Mouse (Mus musculus): ENCODE data around the gene Vax1. TPM values are rescaled to one million over a fixed set of nuclear protein-coding genes. Genes with fewer than 3 reads are reported as not detected.

Vax1 gene
- polyA plus RNA-seq (2014; fragmentation: Nextera tagmentation; extraction: Ambion mirVana), result not detected in 2 replicates

DNA sequence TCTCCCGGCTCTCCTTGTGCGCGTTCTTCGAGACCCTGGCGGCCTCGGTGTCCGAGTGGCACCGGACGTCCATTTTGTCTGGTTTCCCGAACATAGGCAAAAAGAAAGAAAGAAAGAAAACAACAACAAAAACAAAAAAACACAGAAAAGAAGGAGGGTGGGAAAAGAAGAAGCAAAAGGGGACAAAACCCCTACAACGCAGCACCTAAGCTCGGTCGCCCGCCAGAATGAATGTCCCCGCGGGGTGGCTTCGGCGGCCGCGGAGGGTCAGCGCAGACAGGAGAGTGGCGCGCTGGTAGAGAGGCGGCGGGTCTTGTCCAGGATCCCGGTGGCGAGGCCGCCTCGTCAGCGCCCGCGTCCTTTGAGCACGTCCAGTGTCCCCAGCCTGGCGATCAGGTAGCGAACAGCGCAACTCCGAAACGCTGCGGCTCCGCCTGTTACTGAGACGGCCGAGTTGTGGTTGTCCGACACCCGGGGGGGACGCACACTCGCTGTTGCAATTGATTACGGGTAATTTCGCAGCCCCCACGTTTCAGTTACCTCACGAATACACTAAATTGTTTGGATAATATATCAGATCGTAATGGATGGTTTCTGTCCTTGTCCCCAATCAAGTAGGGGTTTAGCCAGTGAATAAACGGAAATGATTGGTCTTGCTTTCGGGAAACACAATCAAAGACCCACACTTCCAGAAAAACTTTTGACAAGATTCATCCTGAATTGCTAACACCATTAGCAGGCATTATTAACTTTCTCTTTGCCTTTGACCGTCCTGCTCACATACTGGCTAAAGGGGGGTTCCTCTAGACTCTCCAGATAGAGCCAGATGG, at the start of gene Vax1:
Gene Vax1, minus strand, starts transcription at position 121 of the 830 bp plus-strand sequence.
- Histone ChIP-seq H3K9ac (ENCODE audit: low read length) (no peak within 1 kb of the TSS), H3K36me3 (ENCODE audit: control insufficient read depth, insufficient read depth, low read length) (no peaks in the 10 kb centered on the region), H3K9me3 (ENCODE audit: control insufficient read depth, low read length) (no peaks in the 10 kb centered on the region), H3K27ac (ENCODE audit: low read depth) (no peak within 1 kb of the TSS), H3K4me2 (ENCODE audit: low read length) (peak within 1 kb of the TSS; percentile 38), H3K27me3 (replicated peaks; ENCODE audit: control insufficient read depth, insufficient read depth, low read length) (peaks cover 100% of the 10 kb centered on the region), H3K4me3 (ENCODE audit: low read depth, low read length) (peak within 1 kb of the TSS; percentile 17), H3K4me1 (replicated peaks; ENCODE audit: control insufficient read depth, insufficient read depth, low read length) (peaks cover 20% of the 10 kb centered on the region; the same call in 1 of the 2 replicates)
- WGBS, result under 1% methylated on average over 54 of the region's 54 CpGs
- no peak for ATAC-seq (replicated peaks; ENCODE audit: low FRiP score, low TSS enrichment, low read depth)
- DNase-seq (ENCODE audit: low spot score), result peak; percentile 77

DNA sequence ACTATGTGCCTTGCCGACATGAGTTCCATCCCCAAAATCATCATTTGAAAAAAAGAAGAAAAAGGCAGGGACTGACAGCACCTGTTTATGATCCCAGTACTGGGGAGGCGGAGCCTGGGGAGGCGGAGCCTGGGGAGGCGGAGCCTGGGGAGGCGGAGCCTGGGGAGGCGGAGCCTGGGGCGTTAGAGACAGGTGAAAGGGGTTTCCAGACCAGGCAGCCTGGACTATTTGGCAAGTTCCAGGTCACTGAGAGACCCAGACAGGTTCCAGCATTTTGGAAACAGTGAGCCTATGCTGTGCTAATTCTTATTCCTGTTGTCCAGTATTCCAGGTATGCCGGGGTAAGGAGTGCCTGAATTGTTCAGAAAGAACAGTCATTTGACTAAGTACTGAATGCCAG, 49.1 kb upstream of the Vax1 start, which contains the start of gene Kcnk18:
Gene Kcnk18, plus strand, starts transcription at position 224 of the 400 bp plus-strand sequence.
- ATAC-seq (replicated peaks; ENCODE audit: low FRiP score, low TSS enrichment, low read depth) (no peak), DNase-seq (ENCODE audit: low spot score) (no peak)
- no peaks in the 10 kb centered on the region for H3K27me3 ChIP-seq (replicated peaks; ENCODE audit: control insufficient read depth, insufficient read depth, low read length)
- H3K4me3 ChIP-seq (ENCODE audit: low read depth, low read length), result no peak within 1 kb of the TSS
- H3K9me3 ChIP-seq (ENCODE audit: control insufficient read depth, low read length), result no peaks in the 10 kb centered on the region
- 85% methylated on average over 8 of the region's 8 CpGs for WGBS
- no peak within 1 kb of the TSS for H3K4me2 ChIP-seq (ENCODE audit: low read length)
- peaks cover 5% of the 10 kb centered on the region; the same call in 1 of the 2 replicates for H3K4me1 ChIP-seq (replicated peaks; ENCODE audit: control insufficient read depth, insufficient read depth, low read length)
- H3K9ac ChIP-seq (ENCODE audit: low read length), result no peak within 1 kb of the TSS
- H3K27ac ChIP-seq (ENCODE audit: low read depth), result no peak within 1 kb of the TSS
- H3K36me3 ChIP-seq (ENCODE audit: control insufficient read depth, insufficient read depth, low read length), result no peaks in the 10 kb centered on the region

DNA sequence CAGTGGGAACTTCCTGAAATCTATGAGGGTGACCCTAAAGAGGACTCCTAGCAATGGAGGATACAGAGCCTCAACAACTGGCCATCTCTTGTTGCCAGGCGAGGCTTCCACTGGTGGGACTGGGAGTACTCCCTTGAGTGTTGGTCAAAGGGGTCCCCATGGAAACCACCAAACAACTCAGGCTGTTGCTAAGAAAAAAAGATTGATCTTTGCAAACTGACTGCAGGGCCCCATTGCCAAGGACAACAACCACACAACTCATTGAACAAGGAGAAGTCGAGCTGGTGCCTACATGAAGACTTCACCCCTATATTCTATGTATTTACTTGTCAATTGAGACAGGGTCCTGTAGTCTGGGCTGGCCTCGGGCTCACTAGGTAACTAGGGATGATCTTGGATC, 47.0 kb upstream of the Vax1 start:
- Histone ChIP-seq H3K4me1 (replicated peaks; ENCODE audit: control insufficient read depth, insufficient read depth, low read length) (peaks cover 5% of the 10 kb centered on the region; the same call in 1 of the 2 replicates), H3K4me3 (ENCODE audit: low read depth, low read length) (no peak overlapping the region), H3K27me3 (replicated peaks; ENCODE audit: control insufficient read depth, insufficient read depth, low read length) (no peaks in the 10 kb centered on the region), H3K9ac (ENCODE audit: low read length) (no peak overlapping the region), H3K27ac (ENCODE audit: low read depth) (no peak overlapping the region), H3K4me2 (ENCODE audit: low read length) (no peak overlapping the region), H3K9me3 (ENCODE audit: control insufficient read depth, low read length) (no peaks in the 10 kb centered on the region), H3K36me3 (ENCODE audit: control insufficient read depth, insufficient read depth, low read length) (no peaks in the 10 kb centered on the region)
- DNase-seq (ENCODE audit: low spot score) (no peak), ATAC-seq (replicated peaks; ENCODE audit: low FRiP score, low TSS enrichment, low read depth) (no peak)
- WGBS, result 87% methylated on average over 3 of the region's 3 CpGs

DNA sequence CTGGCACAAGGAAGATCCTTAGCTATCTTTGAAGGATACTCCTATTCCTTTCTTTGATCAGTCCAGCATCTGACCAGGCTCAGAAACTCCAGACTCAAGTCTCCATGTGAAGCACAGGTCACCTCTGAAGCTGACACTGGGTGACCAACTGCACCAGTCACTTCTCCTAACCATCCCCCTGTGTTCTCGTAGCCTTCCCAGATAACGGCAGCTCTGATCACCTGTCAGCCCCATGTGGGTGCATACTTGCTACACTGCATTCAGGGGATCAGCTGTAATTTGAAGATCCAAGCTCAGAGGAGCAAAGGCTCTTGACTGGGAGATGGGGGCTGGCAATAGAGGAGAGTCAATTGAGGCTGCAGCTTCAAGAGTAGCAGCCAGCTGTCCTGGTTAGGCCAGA, 39.1 kb upstream of the Vax1 start:
- WGBS, result 62% methylated on average over 2 of the region's 2 CpGs
- DNase-seq (ENCODE audit: low spot score) (no peak), ATAC-seq (replicated peaks; ENCODE audit: low FRiP score, low TSS enrichment, low read depth) (no peak)
- Histone ChIP-seq H3K9me3 (ENCODE audit: control insufficient read depth, low read length) (no peaks in the 10 kb centered on the region), H3K36me3 (ENCODE audit: control insufficient read depth, insufficient read depth, low read length) (no peaks in the 10 kb centered on the region), H3K9ac (ENCODE audit: low read length) (no peak overlapping the region), H3K4me1 (replicated peaks; ENCODE audit: control insufficient read depth, insufficient read depth, low read length) (no peaks in the 10 kb centered on the region), H3K27ac (ENCODE audit: low read depth) (no peak overlapping the region), H3K27me3 (replicated peaks; ENCODE audit: control insufficient read depth, insufficient read depth, low read length) (no peaks in the 10 kb centered on the region), H3K4me3 (ENCODE audit: low read depth, low read length) (no peak overlapping the region), H3K4me2 (ENCODE audit: low read length) (no peak overlapping the region)

DNA sequence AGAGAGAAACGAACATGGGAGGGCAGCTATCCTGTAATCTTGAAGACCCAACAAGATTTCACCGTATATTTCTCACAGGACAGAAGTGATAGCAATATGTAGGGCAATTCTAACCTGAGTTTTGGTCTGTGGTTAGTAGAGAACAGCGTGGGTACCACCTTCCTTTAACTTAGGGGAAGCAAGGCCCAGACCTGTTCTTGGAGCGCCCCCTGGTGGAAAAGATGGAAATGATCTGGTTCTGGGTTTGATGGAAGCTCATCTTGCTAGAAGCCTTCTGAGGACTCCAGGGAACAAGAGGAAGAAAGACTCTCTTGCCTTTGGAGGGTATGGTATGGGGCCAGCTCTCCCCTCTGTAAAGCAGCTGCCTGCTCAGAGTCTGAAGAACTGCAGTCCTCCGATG, 38.6 kb upstream of the Vax1 start:
- H3K36me3 ChIP-seq (ENCODE audit: control insufficient read depth, insufficient read depth, low read length), result no peaks in the 10 kb centered on the region
- ATAC-seq (replicated peaks; ENCODE audit: low FRiP score, low TSS enrichment, low read depth) (no peak), DNase-seq (ENCODE audit: low spot score) (peak; percentile 86)
- H3K4me1 ChIP-seq (replicated peaks; ENCODE audit: control insufficient read depth, insufficient read depth, low read length), result no peaks in the 10 kb centered on the region
- no peaks in the 10 kb centered on the region for H3K9me3 ChIP-seq (ENCODE audit: control insufficient read depth, low read length)
- H3K27me3 ChIP-seq (replicated peaks; ENCODE audit: control insufficient read depth, insufficient read depth, low read length), result no peaks in the 10 kb centered on the region
- H3K27ac ChIP-seq (ENCODE audit: low read depth), result no peak overlapping the region
- 36% methylated on average over 5 of the region's 5 CpGs for WGBS
- H3K4me2 ChIP-seq (ENCODE audit: low read length), result no peak overlapping the region
- no peak overlapping the region for H3K4me3 ChIP-seq (ENCODE audit: low read depth, low read length)
- H3K9ac ChIP-seq (ENCODE audit: low read length), result no peak overlapping the region

DNA sequence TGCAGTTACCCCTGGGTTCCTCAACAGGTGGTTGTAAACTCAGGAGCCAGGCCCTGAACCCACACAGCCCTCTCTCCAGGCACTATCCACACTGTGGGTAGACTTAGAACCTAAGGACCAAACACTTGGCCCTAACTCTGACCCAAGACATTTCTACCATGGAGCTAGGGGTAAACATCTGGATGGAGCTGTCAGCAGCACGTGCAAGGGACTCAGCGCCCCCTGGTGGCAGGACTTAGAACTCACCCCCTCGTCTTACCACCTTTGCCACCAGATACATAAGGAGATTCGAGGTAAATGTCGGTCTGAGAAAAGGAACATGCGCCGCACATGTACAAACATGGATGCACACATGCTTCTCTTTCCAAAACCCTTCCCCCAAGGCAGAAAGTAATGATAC, 28.3 kb upstream of the Vax1 start:
- Histone ChIP-seq H3K27me3 (replicated peaks; ENCODE audit: control insufficient read depth, insufficient read depth, low read length) (peaks cover 54% of the 10 kb centered on the region), H3K4me3 (ENCODE audit: low read depth, low read length) (no peak overlapping the region), H3K9me3 (ENCODE audit: control insufficient read depth, low read length) (peaks cover 6% of the 10 kb centered on the region; the same call in 1 of the 2 replicates), H3K9ac (ENCODE audit: low read length) (no peak overlapping the region), H3K4me1 (replicated peaks; ENCODE audit: control insufficient read depth, insufficient read depth, low read length) (no peaks in the 10 kb centered on the region), H3K4me2 (ENCODE audit: low read length) (no peak overlapping the region), H3K27ac (ENCODE audit: low read depth) (no peak overlapping the region), H3K36me3 (ENCODE audit: control insufficient read depth, insufficient read depth, low read length) (no peaks in the 10 kb centered on the region)
- WGBS, result 38% methylated on average over 7 of the region's 7 CpGs
- ATAC-seq (replicated peaks; ENCODE audit: low FRiP score, low TSS enrichment, low read depth) (no peak; the same call in 1 of the 2 replicates), DNase-seq (ENCODE audit: low spot score) (peak; percentile 82)

DNA sequence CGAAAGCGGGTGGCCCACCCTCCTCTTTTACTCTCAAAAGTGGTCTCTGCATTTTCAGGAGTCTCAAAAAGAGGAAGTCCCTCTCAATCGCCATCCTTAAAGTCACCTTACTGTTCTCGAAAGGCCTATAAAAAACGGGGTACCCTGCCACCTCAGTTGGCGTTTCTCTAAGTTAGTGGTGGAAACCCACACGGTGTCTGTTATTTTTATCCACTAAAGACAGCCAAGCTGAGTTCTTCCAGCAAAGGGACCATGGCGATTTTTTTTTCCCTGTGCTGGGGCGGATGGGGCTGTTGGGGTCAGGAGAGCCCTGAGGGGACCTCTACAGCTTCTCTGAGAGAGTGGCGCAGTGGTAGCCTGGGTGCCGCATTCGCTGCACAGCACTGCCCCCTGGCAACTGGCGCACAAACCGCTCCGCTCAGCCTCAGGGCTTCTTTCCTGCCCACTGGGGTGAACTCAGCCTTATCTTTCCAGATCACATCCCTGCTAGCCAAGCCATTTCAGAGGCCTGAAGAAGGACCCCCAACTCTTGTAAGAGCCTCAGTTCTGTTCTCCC, 26.3 kb upstream of the Vax1 start:
- WGBS, result 4% methylated on average over 15 of the region's 15 CpGs
- H3K9ac ChIP-seq (ENCODE audit: low read length), result no peak overlapping the region
- no peak; the same call in 1 of the 2 replicates for ATAC-seq (replicated peaks; ENCODE audit: low FRiP score, low TSS enrichment, low read depth)
- no peaks in the 10 kb centered on the region for H3K4me1 ChIP-seq (replicated peaks; ENCODE audit: control insufficient read depth, insufficient read depth, low read length)
- H3K9me3 ChIP-seq (ENCODE audit: control insufficient read depth, low read length), result peaks cover 6% of the 10 kb centered on the region; the same call in 1 of the 2 replicates
- H3K27me3 ChIP-seq (replicated peaks; ENCODE audit: control insufficient read depth, insufficient read depth, low read length), result peaks cover 74% of the 10 kb centered on the region
- no peaks in the 10 kb centered on the region for H3K36me3 ChIP-seq (ENCODE audit: control insufficient read depth, insufficient read depth, low read length)
- peak; percentile 80 for DNase-seq (ENCODE audit: low spot score)
- no peak overlapping the region for H3K4me2 ChIP-seq (ENCODE audit: low read length)
- H3K27ac ChIP-seq (ENCODE audit: low read depth), result no peak overlapping the region
- no peak overlapping the region for H3K4me3 ChIP-seq (ENCODE audit: low read depth, low read length)

DNA sequence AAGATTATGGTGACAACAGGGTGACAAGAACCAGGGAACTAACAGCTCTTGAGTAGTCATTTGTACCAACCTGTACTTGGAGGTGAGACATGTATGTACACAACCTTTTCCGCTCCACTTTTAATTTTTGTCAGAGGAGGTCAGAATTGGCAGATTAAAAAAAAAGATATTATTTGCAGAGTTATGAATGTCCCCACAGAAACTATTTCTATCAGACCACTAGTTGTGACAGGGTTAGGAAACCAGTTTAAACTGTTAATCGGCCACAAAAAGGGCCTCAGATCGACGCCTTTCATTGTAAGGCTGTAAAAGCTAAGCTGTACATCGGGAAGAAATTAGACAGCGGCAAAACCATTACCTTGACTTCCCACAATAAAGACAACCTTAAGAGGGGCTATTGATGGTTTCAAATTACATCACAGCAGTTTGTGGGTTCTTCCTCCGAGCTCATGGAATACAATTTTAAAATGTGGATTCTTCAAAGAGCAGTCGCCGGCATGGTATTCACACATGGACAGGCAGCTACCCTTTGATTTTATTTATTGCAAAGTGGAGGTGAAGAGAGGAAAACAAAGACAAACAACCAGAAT, 25.4 kb upstream of the Vax1 start:
- H3K4me1 ChIP-seq (replicated peaks; ENCODE audit: control insufficient read depth, insufficient read depth, low read length), result no peaks in the 10 kb centered on the region
- 9% methylated on average over 9 of the region's 9 CpGs for WGBS
- H3K4me2 ChIP-seq (ENCODE audit: low read length), result no peak overlapping the region
- no peak for DNase-seq (ENCODE audit: low spot score)
- peaks cover 83% of the 10 kb centered on the region for H3K27me3 ChIP-seq (replicated peaks; ENCODE audit: control insufficient read depth, insufficient read depth, low read length)
- H3K36me3 ChIP-seq (ENCODE audit: control insufficient read depth, insufficient read depth, low read length), result no peaks in the 10 kb centered on the region
- H3K4me3 ChIP-seq (ENCODE audit: low read depth, low read length), result no peak overlapping the region
- no peak overlapping the region for H3K9ac ChIP-seq (ENCODE audit: low read length)
- peaks cover 6% of the 10 kb centered on the region; the same call in 1 of the 2 replicates for H3K9me3 ChIP-seq (ENCODE audit: control insufficient read depth, low read length)
- H3K27ac ChIP-seq (ENCODE audit: low read depth), result no peak overlapping the region
- no peak for ATAC-seq (replicated peaks; ENCODE audit: low FRiP score, low TSS enrichment, low read depth)
